Mouse (Mus musculus): Measurements from ENCODE around the gene Tnr.
A peak's percentile ranks its signal among the peaks of the same experiment; 100 is the strongest.

Gene Tnr

GRCm38 (mm10) chr1:159629822-159630589 lies 106.4 kb downstream of the Tnr start:
- DNase-seq (ENCODE audit: low read depth, low spot score), result no peak

- no peak for DNase-seq (ENCODE audit: low read depth, low spot score)
Observed at GRCm38 (mm10) chr1:159632558-159632957, 109.0 kb downstream of the Tnr start.

- no peak for DNase-seq (ENCODE audit: low read depth, low spot score)
Observed at GRCm38 (mm10) chr1:159639408-159639807, 115.8 kb downstream of the Tnr start.

- no peak for DNase-seq (ENCODE audit: low read depth, low spot score)
Observed at GRCm38 (mm10) chr1:159645719-159646118, 122.2 kb downstream of the Tnr start.

GRCm38 (mm10) chr1:159650486-159650885 lies 126.9 kb downstream of the Tnr start:
- DNase-seq (ENCODE audit: low read depth, low spot score), result no peak

GRCm38 (mm10) chr1:159655241-159655640 lies 131.7 kb downstream of the Tnr start:
- DNase-seq (ENCODE audit: low read depth, low spot score), result no peak

GRCm38 (mm10) chr1:159657856-159658542 lies 134.4 kb downstream of the Tnr start:
- DNase-seq (ENCODE audit: low read depth, low spot score), result peak; percentile 45

GRCm38 (mm10) chr1:159660620-159661501 lies 137.3 kb downstream of the Tnr start:
- no peak for DNase-seq (ENCODE audit: low read depth, low spot score)

- DNase-seq (ENCODE audit: low read depth, low spot score), result peak; percentile 44
Observed at GRCm38 (mm10) chr1:159664496-159664895, 140.9 kb downstream of the Tnr start.

- DNase-seq (ENCODE audit: low read depth, low spot score), result no peak
Observed at GRCm38 (mm10) chr1:159664945-159665344, 141.4 kb downstream of the Tnr start.

GRCm38 (mm10) chr1:159670629-159671150 lies 147.1 kb downstream of the Tnr start:
- DNase-seq (ENCODE audit: low read depth, low spot score), result peak; percentile 82

GRCm38 (mm10) chr1:159671181-159671580 lies 147.6 kb downstream of the Tnr start:
- DNase-seq (ENCODE audit: low read depth, low spot score), result no peak

- DNase-seq (ENCODE audit: low read depth, low spot score), result no peak
Observed at GRCm38 (mm10) chr1:159674240-159674639, 150.7 kb downstream of the Tnr start.

GRCm38 (mm10) chr1:159675472-159675871 lies 151.9 kb downstream of the Tnr start:
- DNase-seq (ENCODE audit: low read depth, low spot score), result no peak

GRCm38 (mm10) chr1:159678221-159678935 lies 154.8 kb downstream of the Tnr start:
- peak; percentile 88 for DNase-seq (ENCODE audit: low read depth, low spot score)

GRCm38 (mm10) chr1:159681252-159681651 lies 157.7 kb downstream of the Tnr start:
- DNase-seq (ENCODE audit: low read depth, low spot score), result no peak

GRCm38 (mm10) chr1:159686476-159687231 lies 163.1 kb downstream of the Tnr start:
- peak; percentile 52 for DNase-seq (ENCODE audit: low read depth, low spot score)

- DNase-seq (ENCODE audit: low read depth, low spot score), result no peak
Observed at GRCm38 (mm10) chr1:159696717-159697116, 173.1 kb downstream of the Tnr start.

GRCm38 (mm10) chr1:159702038-159702437 lies 178.5 kb downstream of the Tnr start:
- peak; percentile 9 for DNase-seq (ENCODE audit: low read depth, low spot score)

- no peak for DNase-seq (ENCODE audit: low read depth, low spot score)
Observed at GRCm38 (mm10) chr1:159704925-159705324, 181.4 kb downstream of the Tnr start.
